Mouse (Mus musculus) ES-Bruce4 (cell line): ENCODE results near the gene Mafg.

ENCODE experiments used
- CTCF ChIP-seq: IDR thresholded peaks from one replicate; pipeline ENCODE4 v1.8.1; 2011; ENCODE audit warnings: low read depth, low read length
- EP300 ChIP-seq: IDR thresholded peaks from 2 replicates; pipeline ENCODE4 v1.6.1; 2011; ENCODE audit warnings: low read depth, low read length; ENCODE audit not compliant: insufficient read depth

GRCm38 (mm10) chr11:120641255-120641654 is 7.9 kb upstream of the Mafg start:
- TF ChIP-seq CTCF (no peak), EP300 (no peak)
